Mouse (Mus musculus) induced T-regulatory cell, adult 2 months (primary cell): ENCODE measurements around the gene Trim5.
"Not testable (repeated sequence)": the region's sequence is repeated elsewhere in the genome, so short reads cannot be mapped to it uniquely, and the experiment has no call there.

Experiments used
- DNase-seq: peaks from one replicate; pipeline ENCODE4 v3.0.0-alpha.2; 2012; ENCODE audit warnings: low read depth

The Trim5 gene

GRCm38 (mm10) chr7:104287576-104288443 is at the start of gene Trim5:
Gene Trim5, minus strand, starts transcription at chr7:104288094.
- peak; percentile 85 for DNase-seq

- DNase-seq, result not testable (repeated sequence)
These were observed 47.7 kb upstream of the Trim5 start for GRCm38 (mm10) chr7:104335547-104335946.

GRCm38 (mm10) chr7:104329171-104329570 is 41.3 kb upstream of the Trim5 start, which contains the start of gene Trim34b:
Gene Trim34b, plus strand, starts transcription at chr7:104329471.
- not testable (repeated sequence) for DNase-seq

- DNase-seq, result peak; percentile 36
These were observed 34.1 kb upstream of the Trim5 start for GRCm38 (mm10) chr7:104322028-104322427.

GRCm38 (mm10) chr7:104315369-104316080 is 27.6 kb upstream of the Trim5 start, which contains the start of gene Trim12a:
Gene Trim12a, minus strand, starts transcription at chr7:104315466.
- DNase-seq, result peak; percentile 43

- DNase-seq, result peak; percentile 89
These were observed 27.0 kb upstream of the Trim5 start for GRCm38 (mm10) chr7:104314796-104315353.

- peak; percentile 80 for DNase-seq
These were observed 3.9 kb upstream of the Trim5 start for GRCm38 (mm10) chr7:104291638-104292400.

- peak; percentile 75 for DNase-seq
These were observed 2.7 kb upstream of the Trim5 start for GRCm38 (mm10) chr7:104290641-104291040.

GRCm38 (mm10) chr7:104279361-104279760 is 8.5 kb downstream of the Trim5 start:
- DNase-seq, result not testable (repeated sequence)

- DNase-seq, result not testable (repeated sequence)
These were observed 22.6 kb downstream of the Trim5 start for GRCm38 (mm10) chr7:104265335-104265734.

- not testable (repeated sequence) for DNase-seq
These were observed 27.5 kb downstream of the Trim5 start for GRCm38 (mm10) chr7:104260380-104260779.

GRCm38 (mm10) chr7:104244287-104245181 is 43.4 kb downstream of the Trim5 start, which contains the start of gene Trim34a:
Gene Trim34a, plus strand, starts transcription at chr7:104244457.
- peak; percentile 94 for DNase-seq

- no peak for DNase-seq
These were observed 44.3 kb downstream of the Trim5 start for GRCm38 (mm10) chr7:104243616-104244015.

GRCm38 (mm10) chr7:104240857-104241256 is 47.0 kb downstream of the Trim5 start:
- no peak for DNase-seq

- peak; percentile 76 for DNase-seq
These were observed 56.7 kb downstream of the Trim5 start for GRCm38 (mm10) chr7:104231203-104231602.

GRCm38 (mm10) chr7:104218701-104219569 is 69.0 kb downstream of the Trim5 start, which contains the start of gene Trim6:
Gene Trim6, plus strand, starts transcription at chr7:104218793.
- no peak for DNase-seq

- peak; percentile 36 for DNase-seq
These were observed 70.0 kb downstream of the Trim5 start for GRCm38 (mm10) chr7:104217881-104218280.

GRCm38 (mm10) chr7:104216011-104216535 is 71.8 kb downstream of the Trim5 start:
- DNase-seq, result no peak
